Mouse (Mus musculus) heart, embryonic 14.5 days (tissue): ENCODE data around the gene Shisa6. TPM values are rescaled to one million over a fixed set of nuclear protein-coding genes. Genes with fewer than 3 reads are reported as not detected.

Experiments
- ATAC-seq: fragments of 200-750 bp; cut with Nextera tagmentation; 2 replicates; pipeline ENCODE4 v1.8.0; 2017; ENCODE audit warnings: low read depth, moderate TSS enrichment; ENCODE audit not compliant: insufficient number of reproducible peaks, insufficient read depth, low FRiP score
- H3K27ac ChIP-seq, 2 experiments: fragments of 200-500 bp in 1 of 2; fragments of 300-500 bp in 1 of 2; sonication (generic) in 1 of 2; replicated peaks in 1 of 2; 2 replicates each; pipeline ENCODE4 v1.5.1; 2012 to 2014; ENCODE audit warnings: low read depth in 2 of 2, low read length in 2 of 2, control low read depth in 1 of 2, mild to moderate bottlenecking in 1 of 2, mixed read lengths in 1 of 2; ENCODE audit not compliant: control insufficient read depth in 1 of 2, insufficient read depth in 1 of 2
- H3K27me3 ChIP-seq: fragments of 300-500 bp; sonication (generic); 2 replicates; pipeline ENCODE4 v1.6.1; 2014; ENCODE audit warnings: mild to moderate bottlenecking, low read length, control low read depth; ENCODE audit not compliant: control insufficient read depth, insufficient read depth
- H3K36me3 ChIP-seq: fragments of 300-500 bp; sonication (generic); 2 replicates; pipeline ENCODE4 v1.6.1; 2014; ENCODE audit warnings: mild to moderate bottlenecking, control low read depth, low read length, mixed read lengths; ENCODE audit not compliant: control insufficient read depth, insufficient read depth
- H3K4me1 ChIP-seq, 2 experiments: fragments of 200-500 bp in 1 of 2; fragments of 300-500 bp in 1 of 2; sonication (generic) in 1 of 2; 2 replicates each; pipeline ENCODE4 v1.6.1; 2012 to 2014; ENCODE audit warnings: low read length in 2 of 2, control low read depth in 1 of 2, mixed read lengths in 1 of 2; ENCODE audit not compliant: control insufficient read depth in 2 of 2, insufficient read depth in 2 of 2
- H3K4me2 ChIP-seq: fragments of 300-500 bp; sonication (generic); 2 replicates; pipeline ENCODE4 v1.6.1; 2014; ENCODE audit warnings: mild to moderate bottlenecking, low read length
- H3K4me3 ChIP-seq, 2 experiments: fragments of 200-500 bp in 1 of 2; fragments of 300-500 bp in 1 of 2; sonication (generic) in 1 of 2; 2 replicates each; pipeline ENCODE4 v1.5.1; 2012 to 2014; ENCODE audit warnings: low read length in 2 of 2, mild to moderate bottlenecking in 2 of 2, control low read depth in 1 of 2, low read depth in 1 of 2, moderate library complexity in 1 of 2; ENCODE audit not compliant: control insufficient read depth in 1 of 2, insufficient read depth in 1 of 2
- H3K9ac ChIP-seq: fragments of 300-500 bp; sonication (generic); 2 replicates; pipeline ENCODE4 v1.6.1; 2014; ENCODE audit warnings: mild to moderate bottlenecking, low read length
- H3K9me3 ChIP-seq: fragments of 300-500 bp; sonication (generic); 2 replicates; pipeline ENCODE4 v1.6.1; 2016; ENCODE audit warnings: low read length, control low read depth; ENCODE audit not compliant: control insufficient read depth
- WGBS: fragments of 180-500 bp; shearing (Covaris S2); extraction: QIAGEN DNeasy Blood & Tissue Kit; methylation state at CpG from one replicate; pipeline ENCODE4 v1.1.7; 2014; 5-methylcytosine and 5-hydroxymethylcytosine counted together
- polyA plus RNA-seq: library from polyadenylated mRNA; unstranded; fragments of >200 nt; fragmentation: Nextera tagmentation; extraction: Ambion mirVana; gene quantifications from 2 replicates; pipeline ENCODE4 v1.2.1, GENCODE M21; 2014

The Shisa6 gene
- polyA plus RNA-seq, 1 experiment from 2014 or later = 0.84 TPM

GRCm38 (mm10) chr11:66369764-66370163 is 156.0 kb downstream of the Shisa6 start:
- no peaks in the 10 kb centered on the region for H3K27me3 ChIP-seq
- no peak for ATAC-seq
- H3K4me1 ChIP-seq = no peaks in the 10 kb centered on the region
- H3K9me3 ChIP-seq = no peaks in the 10 kb centered on the region
- H3K27ac ChIP-seq = no peak overlapping the region
- H3K4me3 ChIP-seq = no peak overlapping the region
- no peaks in the 10 kb centered on the region for H3K36me3 ChIP-seq
- H3K4me2 ChIP-seq = no peak overlapping the region
- no peak overlapping the region for H3K9ac ChIP-seq
- 69% methylated on average over 4 of the region's 4 CpGs for WGBS

GRCm38 (mm10) chr11:66366809-66367685 is 158.7 kb downstream of the Shisa6 start:
- ATAC-seq = no peak
- Histone ChIP-seq H3K27me3 (no peaks in the 10 kb centered on the region), H3K4me2 (no peak overlapping the region), H3K4me1 (no peaks in the 10 kb centered on the region), H3K36me3 (no peaks in the 10 kb centered on the region), H3K27ac (no peak overlapping the region), H3K4me3 (no peak overlapping the region), H3K9ac (no peak overlapping the region), H3K9me3 (no peaks in the 10 kb centered on the region)
- 56% methylated on average over 8 of the region's 8 CpGs for WGBS

DNA sequence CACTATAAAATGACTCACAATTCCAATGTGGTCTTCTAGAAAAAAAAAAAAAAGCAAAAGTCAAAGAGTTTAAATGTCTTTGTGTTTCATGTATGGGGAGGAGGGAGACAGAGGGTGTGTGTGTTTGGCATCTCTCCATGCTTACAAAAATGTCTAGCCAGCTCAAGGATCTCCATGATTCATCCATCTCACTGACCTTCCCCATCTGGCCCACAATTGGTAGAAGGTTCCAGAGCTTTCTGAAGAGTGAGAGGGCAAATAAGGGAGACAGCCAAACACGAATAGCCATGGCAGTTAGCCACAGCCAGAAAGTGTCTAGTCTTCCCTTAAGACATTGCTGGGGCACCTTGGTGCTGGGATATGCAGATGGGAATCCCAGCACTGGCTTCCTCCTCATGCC is 166.0 kb downstream of the Shisa6 start:
- H3K9ac ChIP-seq = no peak overlapping the region
- WGBS = 73% methylated on average over 1 of the region's 1 CpGs
- H3K4me2 ChIP-seq = no peak overlapping the region
- no peak overlapping the region for H3K4me3 ChIP-seq
- no peaks in the 10 kb centered on the region for H3K36me3 ChIP-seq
- no peaks in the 10 kb centered on the region for H3K27me3 ChIP-seq
- H3K9me3 ChIP-seq = no peaks in the 10 kb centered on the region
- no peaks in the 10 kb centered on the region for H3K4me1 ChIP-seq
- H3K27ac ChIP-seq = no peak overlapping the region
- no peak for ATAC-seq

DNA sequence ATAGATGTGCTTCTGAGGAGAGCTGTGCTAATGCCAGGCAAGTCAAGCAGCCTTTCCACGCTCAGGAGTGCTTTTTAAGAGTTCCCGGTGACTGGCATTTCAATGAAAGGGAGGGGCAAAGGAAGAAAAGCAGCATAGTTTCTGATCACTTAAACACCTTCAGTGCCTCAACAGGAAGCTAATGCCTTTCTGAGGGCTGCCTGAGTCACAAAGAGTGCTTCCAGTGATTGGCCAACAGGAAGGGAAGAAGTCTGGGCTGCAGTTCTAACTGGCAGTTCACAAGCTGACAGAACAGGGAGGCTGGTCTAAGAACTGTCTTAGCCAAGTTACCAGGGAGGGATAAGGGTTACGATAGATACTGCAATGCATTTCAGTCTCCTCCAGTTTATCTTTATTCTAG is 180.9 kb downstream of the Shisa6 start:
- H3K4me3 ChIP-seq = no peak overlapping the region
- 58% methylated on average over 3 of the region's 3 CpGs for WGBS
- ATAC-seq = no peak
- no peak overlapping the region for H3K9ac ChIP-seq
- H3K9me3 ChIP-seq = no peaks in the 10 kb centered on the region
- H3K27me3 ChIP-seq = no peaks in the 10 kb centered on the region
- no peak overlapping the region for H3K27ac ChIP-seq
- no peak overlapping the region for H3K4me2 ChIP-seq
- H3K4me1 ChIP-seq = no peaks in the 10 kb centered on the region; a peak in 1 of 4 replicates
- no peaks in the 10 kb centered on the region for H3K36me3 ChIP-seq

DNA sequence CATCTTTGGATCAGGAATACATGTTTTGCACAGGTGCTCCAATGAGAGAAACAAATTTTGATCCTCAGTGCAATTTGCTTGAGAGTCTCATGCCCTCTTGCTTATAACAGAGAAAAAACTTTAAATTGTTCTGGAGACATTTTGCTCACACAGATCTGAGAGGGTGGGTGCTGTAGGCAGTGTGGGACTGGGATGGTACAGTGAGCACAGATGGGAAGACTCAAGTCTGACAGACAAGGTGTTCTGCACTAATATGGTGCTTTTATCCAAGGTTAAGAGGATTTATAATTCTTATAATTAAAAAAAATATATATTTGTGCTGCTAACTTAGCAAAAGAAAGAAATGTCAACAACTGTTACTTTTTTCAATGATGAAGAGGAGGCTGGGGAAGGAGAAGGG is 189.5 kb downstream of the Shisa6 start:
- H3K4me1 ChIP-seq = no peaks in the 10 kb centered on the region
- no peaks in the 10 kb centered on the region for H3K27me3 ChIP-seq
- no peak overlapping the region for H3K4me2 ChIP-seq
- 0 out of 2 replicates have a peak, but pooled peaks cover 3% of the 10 kb centered on the region for H3K9me3 ChIP-seq
- no peak overlapping the region for H3K9ac ChIP-seq
- no peaks in the 10 kb centered on the region for H3K36me3 ChIP-seq
- no peak overlapping the region for H3K27ac ChIP-seq
- ATAC-seq = no peak
- no peak overlapping the region for H3K4me3 ChIP-seq

DNA sequence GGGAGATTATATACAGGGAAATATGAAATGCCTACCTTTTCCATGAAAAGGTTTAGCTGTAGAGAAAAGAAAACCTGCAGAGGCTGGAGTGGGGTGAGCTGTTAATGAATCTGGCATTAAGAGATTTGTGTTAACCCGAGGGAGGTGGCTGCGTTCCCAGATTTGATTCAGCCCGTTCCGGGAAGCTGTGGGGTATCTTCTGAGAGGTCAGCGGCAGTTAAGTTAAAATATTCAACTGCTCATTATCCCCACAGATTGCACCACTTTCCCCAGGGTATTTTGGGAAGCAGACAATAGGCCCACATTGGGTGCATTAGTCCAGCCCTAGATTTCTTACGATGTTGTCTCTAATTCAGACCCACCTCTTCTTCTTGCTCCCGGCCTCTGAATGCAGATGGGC is 213.0 kb downstream of the Shisa6 start:
- 78% methylated on average over 7 of the region's 7 CpGs for WGBS
- Histone ChIP-seq H3K9me3 (no peaks in the 10 kb centered on the region), H3K4me3 (no peak overlapping the region), H3K27me3 (no peaks in the 10 kb centered on the region), H3K4me1 (no peaks in the 10 kb centered on the region), H3K4me2 (no peak overlapping the region), H3K9ac (no peak overlapping the region), H3K27ac (no peak overlapping the region), H3K36me3 (no peaks in the 10 kb centered on the region)
- ATAC-seq = no peak

DNA sequence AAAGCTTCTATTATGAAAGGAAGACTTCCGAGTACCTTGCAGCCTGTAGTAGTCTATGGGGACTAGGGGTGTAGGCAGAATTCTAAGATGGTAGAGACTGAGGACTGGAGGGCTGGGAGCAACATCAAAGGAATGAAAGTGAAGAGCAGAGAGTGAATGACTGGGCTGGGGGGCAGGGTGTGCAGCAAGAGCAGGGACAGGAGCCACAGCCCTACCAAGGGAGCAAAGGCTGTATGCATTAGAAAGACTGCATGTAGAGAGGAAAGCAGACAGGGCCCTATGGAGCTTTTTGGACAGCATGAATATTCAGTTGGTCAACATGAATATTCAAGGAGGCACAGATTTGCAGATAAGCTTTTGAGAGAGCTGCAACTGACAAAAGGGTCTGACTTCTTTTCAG is 221.4 kb downstream of the Shisa6 start:
- 71% methylated on average over 1 of the region's 1 CpGs for WGBS
- no peaks in the 10 kb centered on the region for H3K36me3 ChIP-seq
- no peaks in the 10 kb centered on the region for H3K27me3 ChIP-seq
- no peak overlapping the region for H3K27ac ChIP-seq
- H3K9me3 ChIP-seq = no peaks in the 10 kb centered on the region
- no peak overlapping the region for H3K4me2 ChIP-seq
- no peak overlapping the region for H3K4me3 ChIP-seq
- ATAC-seq = no peak
- H3K4me1 ChIP-seq = no peaks in the 10 kb centered on the region
- no peak overlapping the region for H3K9ac ChIP-seq

GRCm38 (mm10) chr11:66274707-66275081 is 251.1 kb downstream of the Shisa6 start:
- Histone ChIP-seq H3K4me2 (no peak overlapping the region), H3K27ac (no peak overlapping the region), H3K4me3 (no peak overlapping the region), H3K9me3 (no peaks in the 10 kb centered on the region), H3K4me1 (no peaks in the 10 kb centered on the region), H3K9ac (no peak overlapping the region), H3K27me3 (no peaks in the 10 kb centered on the region), H3K36me3 (no peaks in the 10 kb centered on the region)
- no peak for ATAC-seq
- 72% methylated on average over 2 of the region's 2 CpGs for WGBS
